Mouse (Mus musculus): ENCODE measurements around the gene Gpc1.

DNA sequence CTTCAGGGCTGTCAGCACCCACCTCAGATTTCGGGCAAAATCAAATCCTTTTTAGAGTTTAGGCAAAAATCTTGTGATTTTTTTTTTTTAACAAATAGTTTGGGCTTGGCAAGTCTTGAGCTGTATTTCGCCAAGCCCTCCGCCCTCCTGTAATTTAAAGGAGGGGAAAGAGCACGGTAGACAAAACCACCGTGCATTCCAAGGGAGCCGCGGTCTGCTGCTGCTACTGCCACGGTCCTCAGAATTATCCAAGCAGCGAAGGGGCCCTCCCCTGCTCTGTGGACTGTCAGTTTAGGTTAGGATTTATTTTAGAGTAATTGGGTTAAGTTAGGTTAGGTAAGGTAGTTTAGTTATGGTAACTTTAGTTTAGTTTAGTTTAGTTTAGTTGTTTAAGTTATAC, 16.3 kb upstream of the Gpc1 start:
- no peak for TF ChIP-seq CTCF (conservative IDR thresholded peaks at IDR 0.05 in 1 of 2, IDR thresholded peaks at IDR 0.05 in 1 of 2; ENCODE audit: low read depth in 2 of 2, low read length in 2 of 2)
- TF ChIP-seq TCF12 (IDR thresholded peaks at IDR 0.05; ENCODE audit: low read depth, low read length): no peak
- no peak for TF ChIP-seq PAX5 (IDR thresholded peaks at IDR 0.05; ENCODE audit: low read length)

Data from CH12.LX (cell line).